Mouse (Mus musculus) heart, embryonic 10.5 days (tissue): Measurements from ENCODE around the gene Mrto4. TPM values are rescaled to one million over a fixed set of nuclear protein-coding genes. Genes with fewer than 3 reads are reported as not detected.

Source experiments
- DNase-seq: peaks from one replicate; pipeline ENCODE4 v3.0.0-alpha.2; 2017; ENCODE audit warnings: low spot score
- H3K27ac ChIP-seq: fragments of 300-500 bp; sonication (generic); 2 replicates; pipeline ENCODE4 v1.5.1; 2016; ENCODE audit warnings: mild to moderate bottlenecking
- H3K27me3 ChIP-seq: fragments of 300-500 bp; sonication (generic); 2 replicates; pipeline ENCODE4 v1.6.1; 2016; ENCODE audit warnings: mild to moderate bottlenecking; ENCODE audit not compliant: poor library complexity, insufficient read depth, severe bottlenecking
- H3K36me3 ChIP-seq: fragments of 300-500 bp; sonication (generic); 2 replicates; pipeline ENCODE4 v1.6.1; 2016; ENCODE audit warnings: mild to moderate bottlenecking, moderate library complexity
- H3K4me1 ChIP-seq: fragments of 300-500 bp; sonication (generic); 2 replicates; pipeline ENCODE4 v1.6.1; 2016; ENCODE audit warnings: mild to moderate bottlenecking
- H3K4me3 ChIP-seq: fragments of 300-500 bp; sonication (generic); 2 replicates; pipeline ENCODE4 v1.5.1; 2016; ENCODE audit warnings: mild to moderate bottlenecking, moderate library complexity
- H3K9me3 ChIP-seq: fragments of 300-500 bp; sonication (generic); 2 replicates; pipeline ENCODE4 v1.6.1; 2016; ENCODE audit warnings: mild to moderate bottlenecking, moderate library complexity
- WGBS: fragments of 180-500 bp; shearing (Covaris S2); methylation state at CpG from one replicate; pipeline ENCODE4 v1.1.7; 2016; 5-methylcytosine and 5-hydroxymethylcytosine counted together
- polyA plus RNA-seq: library from polyadenylated mRNA; unstranded; fragments of >200 nt; fragmentation: Nextera tagmentation; extraction: Ambion mirVana; gene quantifications from 2 replicates; pipeline ENCODE4 v1.2.1, GENCODE M21; 2016

Mrto4 gene
- polyA plus RNA-seq, 1 experiment from 2014 or later, result 161 TPM

DNA sequence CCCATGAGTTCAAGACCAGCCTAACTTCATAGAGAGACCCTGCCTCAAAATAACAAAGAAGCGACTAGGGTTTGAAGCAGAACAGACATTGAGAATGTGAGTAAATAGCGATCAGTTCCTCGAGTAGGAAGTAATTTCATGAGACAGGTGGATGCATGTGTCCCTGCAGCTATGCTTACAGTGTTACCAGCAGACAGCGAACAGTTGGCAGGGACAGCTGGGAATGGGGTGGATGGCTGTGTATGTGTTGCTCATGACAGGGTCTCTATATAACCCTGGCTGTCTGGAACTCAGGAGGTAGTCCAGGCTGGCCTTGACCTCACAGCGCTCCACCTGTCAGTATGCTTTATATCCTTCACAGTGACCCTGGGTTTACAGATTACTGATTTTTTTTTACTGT is 15.7 kb upstream of the Mrto4 start:
- no peak for DNase-seq
- Histone ChIP-seq H3K27me3 (no peaks in the 10 kb centered on the region), H3K27ac (no peak overlapping the region), H3K9me3 (no peaks in the 10 kb centered on the region), H3K36me3 (peaks cover 95% of the 10 kb centered on the region), H3K4me3 (no peak overlapping the region), H3K4me1 (no peaks in the 10 kb centered on the region)
- WGBS, result 95% methylated on average over 5 of the region's 5 CpGs

DNA sequence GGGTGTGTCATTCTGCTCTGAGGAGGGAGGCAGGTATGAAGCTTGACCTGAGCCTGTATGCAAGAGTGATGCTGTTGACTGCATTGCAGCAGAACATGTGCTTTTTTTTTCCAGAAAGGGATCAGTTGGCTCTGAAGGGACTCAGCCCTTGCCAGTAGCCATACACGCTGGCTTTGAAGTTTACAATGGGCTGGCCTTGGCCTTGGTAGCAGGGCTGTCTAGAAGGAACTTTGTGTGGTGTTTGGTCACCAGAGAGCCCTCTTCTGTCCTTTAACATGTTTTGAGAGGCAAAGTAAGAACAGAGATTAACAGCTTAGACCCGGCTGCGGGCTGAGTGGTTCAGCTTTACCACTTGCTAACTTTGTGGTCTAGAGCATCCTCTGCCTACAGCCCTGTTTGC is 15.0 kb upstream of the Mrto4 start:
- no peak overlapping the region for H3K4me3 ChIP-seq
- H3K36me3 ChIP-seq, result peaks cover 95% of the 10 kb centered on the region
- H3K27ac ChIP-seq, result no peak overlapping the region
- no peaks in the 10 kb centered on the region for H3K9me3 ChIP-seq
- DNase-seq, result no peak
- WGBS, result 97% methylated on average over 3 of the region's 3 CpGs
- no peaks in the 10 kb centered on the region for H3K27me3 ChIP-seq
- no peaks in the 10 kb centered on the region for H3K4me1 ChIP-seq

DNA sequence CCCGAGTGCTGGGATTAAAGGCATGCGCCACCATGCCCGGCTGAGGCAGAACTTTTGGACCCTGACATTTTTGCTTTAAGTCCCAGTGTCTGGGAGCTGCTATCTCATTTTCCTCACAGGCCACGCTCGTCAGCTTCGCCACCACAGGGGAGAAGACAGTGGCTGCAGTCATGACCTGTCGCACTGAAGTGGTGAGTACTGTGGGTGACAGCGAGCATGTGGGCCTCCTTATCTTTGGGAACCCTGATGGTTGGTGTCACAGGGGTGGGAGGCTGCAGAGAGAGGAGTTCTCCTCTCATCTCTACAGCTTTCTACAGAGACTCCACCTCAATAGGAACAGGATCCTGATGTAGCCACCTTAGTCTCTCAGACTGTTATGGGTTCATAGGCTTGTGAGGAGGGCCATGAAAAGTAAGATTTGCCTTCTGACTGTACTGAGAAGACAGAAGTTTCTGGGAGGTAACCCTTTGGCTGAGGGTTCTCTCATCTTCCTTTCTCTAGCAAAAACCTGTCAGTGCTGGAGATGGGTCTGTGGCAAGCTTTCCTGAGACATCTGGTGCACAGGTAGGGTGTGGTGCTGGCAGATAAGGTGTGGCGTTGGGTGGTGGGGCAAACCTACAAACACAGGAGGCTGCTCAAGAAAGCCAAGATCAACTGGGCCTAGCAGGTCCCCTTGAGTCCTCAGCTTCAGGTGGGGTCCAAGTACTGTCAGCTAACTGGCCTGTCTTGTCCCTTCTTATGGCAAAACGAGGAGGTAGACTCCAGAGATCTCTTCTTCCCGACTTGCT is 8.6 kb upstream of the Mrto4 start:
- no peaks in the 10 kb centered on the region for H3K27me3 ChIP-seq
- peaks cover 99% of the 10 kb centered on the region for H3K36me3 ChIP-seq
- H3K4me1 ChIP-seq, result no peaks in the 10 kb centered on the region
- 80% methylated on average over 11 of the region's 11 CpGs for WGBS
- no peak overlapping the region for H3K4me3 ChIP-seq
- DNase-seq, result no peak
- no peak overlapping the region for H3K27ac ChIP-seq
- H3K9me3 ChIP-seq, result no peaks in the 10 kb centered on the region

DNA sequence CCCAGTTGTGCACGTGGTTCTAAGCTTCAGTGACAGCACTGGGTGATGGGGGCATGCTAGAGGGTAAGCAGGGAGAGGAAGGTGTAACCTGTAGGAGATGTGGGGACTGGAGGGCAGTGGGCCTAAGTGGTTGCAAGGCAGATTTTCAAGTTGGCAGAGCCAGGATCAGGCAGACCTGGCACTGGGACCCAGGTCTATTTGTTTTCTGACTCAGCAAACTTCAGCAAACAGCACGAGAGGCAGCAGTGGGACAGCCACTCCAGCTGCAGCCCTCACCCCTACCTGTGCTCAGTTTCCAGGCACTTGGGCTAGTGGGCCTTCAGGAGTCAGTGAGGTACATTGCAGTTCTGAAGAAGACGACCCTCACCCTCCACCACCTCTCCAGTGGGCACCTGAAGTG is 4.8 kb upstream of the Mrto4 start:
- peaks cover 80% of the 10 kb centered on the region for H3K36me3 ChIP-seq
- 89% methylated on average over 3 of the region's 3 CpGs for WGBS
- no peaks in the 10 kb centered on the region for H3K27me3 ChIP-seq
- no peaks in the 10 kb centered on the region for H3K9me3 ChIP-seq
- no peak overlapping the region for H3K27ac ChIP-seq
- DNase-seq, result no peak
- H3K4me1 ChIP-seq, result peaks cover 8% of the 10 kb centered on the region
- no peak overlapping the region for H3K4me3 ChIP-seq

DNA sequence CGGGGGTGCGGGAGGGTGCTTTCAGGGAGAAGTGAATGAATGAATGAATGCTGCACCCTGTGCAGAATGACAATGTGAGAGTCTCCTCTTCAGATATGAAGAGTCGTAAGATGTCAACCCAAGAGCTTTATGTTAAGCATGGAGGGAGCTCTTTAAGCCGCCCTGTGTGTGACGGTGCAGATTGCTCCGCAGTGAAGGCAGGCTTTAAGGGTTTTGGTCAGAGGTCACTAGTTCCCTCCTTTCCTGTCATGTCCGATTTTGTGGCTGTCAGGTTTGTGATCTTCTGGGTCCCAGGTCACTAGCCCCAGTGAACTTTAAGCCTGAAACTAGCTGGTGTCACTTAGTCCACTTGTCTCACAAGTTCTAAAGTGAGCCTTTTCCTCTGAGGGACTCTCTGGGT is 456 bp upstream of the Mrto4 start:
- Histone ChIP-seq H3K27me3 (no peaks in the 10 kb centered on the region), H3K36me3 (peaks cover 63% of the 10 kb centered on the region), H3K9me3 (no peaks in the 10 kb centered on the region), H3K4me3 (peak overlapping the region; percentile 85), H3K27ac (peak overlapping the region; percentile 100), H3K4me1 (peaks cover 21% of the 10 kb centered on the region)
- no peak for DNase-seq
- WGBS, result 0% methylated on average over 7 of the region's 7 CpGs

DNA sequence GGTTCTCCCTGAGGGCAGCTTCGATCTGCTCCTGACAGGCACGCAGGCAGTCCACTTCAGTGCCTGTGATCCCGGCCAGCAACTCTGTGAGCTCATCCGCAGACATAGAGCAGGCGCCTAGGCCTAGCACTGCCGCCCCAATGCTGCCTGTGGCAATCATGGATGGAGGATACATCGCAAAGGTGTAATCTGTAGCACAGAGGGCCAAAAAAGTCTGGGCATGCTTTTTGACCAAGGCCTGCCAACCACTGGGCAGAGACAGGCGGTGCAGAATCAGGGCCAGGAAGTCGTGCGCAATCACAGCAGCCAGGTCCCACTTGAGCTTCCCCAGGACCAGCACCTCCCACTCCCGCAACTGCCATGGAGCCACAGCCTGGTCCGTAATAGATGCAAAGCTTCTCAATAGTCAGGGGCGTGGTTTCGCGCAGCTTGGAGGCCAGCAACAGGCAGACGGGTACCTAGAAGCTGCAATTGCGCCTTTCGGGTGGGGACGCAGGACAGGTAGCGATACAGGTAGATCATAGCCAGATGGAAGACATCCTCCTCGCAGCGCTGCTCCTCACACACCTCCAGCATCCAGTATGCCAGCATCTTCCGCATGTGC is 6.9 kb downstream of the Mrto4 start:
- H3K27me3 ChIP-seq, result no peaks in the 10 kb centered on the region
- DNase-seq, result no peak
- H3K4me3 ChIP-seq, result no peak overlapping the region
- H3K36me3 ChIP-seq, result peaks cover 56% of the 10 kb centered on the region
- H3K9me3 ChIP-seq, result no peaks in the 10 kb centered on the region
- WGBS, result 80% methylated on average over 23 of the region's 23 CpGs
- H3K27ac ChIP-seq, result no peak overlapping the region
- peaks cover 2% of the 10 kb centered on the region for H3K4me1 ChIP-seq

DNA sequence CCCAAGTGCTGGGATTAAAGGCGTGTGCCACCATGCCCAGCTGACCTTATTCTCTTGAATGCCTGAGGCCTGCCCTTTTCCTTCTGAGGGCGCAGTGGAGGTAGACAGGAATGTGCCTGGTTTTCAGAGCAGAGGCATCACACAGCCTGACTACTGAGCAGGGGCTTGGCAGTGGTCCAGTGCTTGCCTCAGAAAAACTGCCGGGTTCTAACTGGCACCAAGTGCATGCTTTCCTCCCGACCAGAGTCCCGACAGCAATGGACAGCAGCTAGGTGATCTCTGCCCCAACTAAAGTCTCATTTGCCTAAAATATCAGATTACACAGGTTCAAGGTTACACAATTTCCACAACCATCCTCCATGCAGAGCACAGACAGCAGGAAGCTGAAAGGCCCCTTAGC is 8.7 kb downstream of the Mrto4 start:
- no peak for DNase-seq
- Histone ChIP-seq H3K27ac (no peak overlapping the region), H3K9me3 (no peaks in the 10 kb centered on the region), H3K4me3 (no peak overlapping the region), H3K4me1 (no peaks in the 10 kb centered on the region; the same call in 1 of the 2 replicates), H3K36me3 (peaks cover 39% of the 10 kb centered on the region), H3K27me3 (no peaks in the 10 kb centered on the region)
- WGBS, result 72% methylated on average over 5 of the region's 5 CpGs

DNA sequence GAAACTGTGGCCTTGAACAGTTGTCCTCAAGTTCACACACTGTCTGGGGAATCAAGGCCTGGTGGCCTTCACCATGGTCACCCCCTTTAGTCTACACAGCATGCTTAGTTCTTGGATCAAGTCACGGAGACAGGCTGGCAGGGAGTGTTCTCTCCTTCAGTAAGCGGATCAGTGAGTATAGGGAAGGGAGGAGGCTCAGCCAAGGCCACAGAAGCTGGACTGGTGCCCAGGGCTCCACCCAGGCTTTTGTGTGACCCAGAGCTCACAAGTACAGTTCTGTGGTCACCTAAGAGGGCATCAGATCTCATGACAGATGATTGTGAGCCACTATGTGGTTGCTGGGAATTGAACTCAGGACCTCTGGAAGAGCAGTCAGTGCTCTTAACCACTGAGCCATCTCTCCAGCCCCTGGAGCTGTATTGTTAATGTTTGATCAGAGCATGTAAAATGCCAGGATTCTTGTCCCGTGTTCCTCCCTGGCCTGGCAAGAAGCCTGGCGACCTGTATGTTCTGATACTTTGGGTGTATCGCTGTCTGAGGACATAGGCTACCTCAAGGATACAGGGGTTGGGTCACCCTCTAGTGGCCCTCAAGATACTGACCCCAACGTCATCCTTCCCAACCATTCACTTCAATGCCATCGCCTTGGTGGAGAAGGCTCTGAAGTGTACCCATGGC is 10.7 kb downstream of the Mrto4 start:
- H3K27ac ChIP-seq, result no peak overlapping the region
- H3K4me3 ChIP-seq, result no peak overlapping the region
- no peak for DNase-seq
- WGBS, result 76% methylated on average over 7 of the region's 7 CpGs
- H3K9me3 ChIP-seq, result no peaks in the 10 kb centered on the region
- H3K4me1 ChIP-seq, result peaks cover 3% of the 10 kb centered on the region
- peaks cover 19% of the 10 kb centered on the region for H3K36me3 ChIP-seq
- H3K27me3 ChIP-seq, result peaks cover 14% of the 10 kb centered on the region

DNA sequence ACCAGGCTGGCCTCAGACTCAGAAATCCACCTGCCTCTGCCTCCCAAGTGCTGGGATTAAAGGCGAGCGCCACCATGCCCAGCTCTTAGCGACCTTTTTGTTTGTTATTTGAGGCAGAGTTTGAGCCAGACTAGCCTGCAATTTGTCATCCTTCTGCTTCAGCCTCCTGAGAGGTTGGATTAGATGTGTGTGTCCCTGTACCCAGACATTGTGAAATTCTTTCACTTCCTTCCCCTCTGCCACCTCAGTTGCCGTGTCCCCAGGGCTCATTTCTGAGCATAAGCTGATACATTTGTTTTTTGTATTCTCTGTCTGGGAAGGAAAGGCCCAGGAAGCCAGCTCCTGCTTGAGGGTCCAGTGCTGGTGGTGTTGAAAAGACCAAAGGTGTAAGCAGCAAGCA is 11.5 kb downstream of the Mrto4 start:
- H3K9me3 ChIP-seq, result no peaks in the 10 kb centered on the region
- peaks cover 6% of the 10 kb centered on the region for H3K4me1 ChIP-seq
- WGBS, result 79% methylated on average over 4 of the region's 4 CpGs
- H3K27ac ChIP-seq, result no peak overlapping the region
- H3K36me3 ChIP-seq, result peaks cover 10% of the 10 kb centered on the region
- no peak for DNase-seq
- H3K27me3 ChIP-seq, result peaks cover 14% of the 10 kb centered on the region
- no peak overlapping the region for H3K4me3 ChIP-seq

DNA sequence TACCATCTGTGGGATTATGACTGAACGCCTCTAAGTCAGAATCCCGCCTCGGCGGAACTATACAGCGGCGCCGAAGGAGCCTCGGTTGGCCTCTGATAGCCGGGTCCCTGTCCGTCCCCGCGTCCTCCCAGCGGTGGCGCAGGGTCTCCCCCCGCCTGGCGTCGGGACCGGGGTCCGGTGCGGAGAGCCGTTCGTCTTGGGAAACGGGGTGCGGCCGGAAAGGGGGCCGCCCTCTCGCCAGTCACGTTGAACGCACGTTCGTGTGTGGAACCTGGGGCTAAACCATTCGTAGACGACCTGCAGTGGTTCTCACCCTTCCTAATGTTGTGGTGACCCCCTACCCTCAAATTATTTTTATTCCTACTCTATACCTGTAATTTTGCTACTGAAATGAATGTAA is 14.2 kb downstream of the Mrto4 start:
- peak overlapping the region; percentile 15; the same call in 1 of the 2 replicates for H3K4me3 ChIP-seq
- no peak overlapping the region for H3K27ac ChIP-seq
- peaks cover 10% of the 10 kb centered on the region for H3K4me1 ChIP-seq
- H3K27me3 ChIP-seq, result peaks cover 20% of the 10 kb centered on the region
- no peaks in the 10 kb centered on the region for H3K9me3 ChIP-seq
- 40% methylated on average over 33 of the region's 33 CpGs for WGBS
- no peak for DNase-seq
- no peaks in the 10 kb centered on the region for H3K36me3 ChIP-seq

DNA sequence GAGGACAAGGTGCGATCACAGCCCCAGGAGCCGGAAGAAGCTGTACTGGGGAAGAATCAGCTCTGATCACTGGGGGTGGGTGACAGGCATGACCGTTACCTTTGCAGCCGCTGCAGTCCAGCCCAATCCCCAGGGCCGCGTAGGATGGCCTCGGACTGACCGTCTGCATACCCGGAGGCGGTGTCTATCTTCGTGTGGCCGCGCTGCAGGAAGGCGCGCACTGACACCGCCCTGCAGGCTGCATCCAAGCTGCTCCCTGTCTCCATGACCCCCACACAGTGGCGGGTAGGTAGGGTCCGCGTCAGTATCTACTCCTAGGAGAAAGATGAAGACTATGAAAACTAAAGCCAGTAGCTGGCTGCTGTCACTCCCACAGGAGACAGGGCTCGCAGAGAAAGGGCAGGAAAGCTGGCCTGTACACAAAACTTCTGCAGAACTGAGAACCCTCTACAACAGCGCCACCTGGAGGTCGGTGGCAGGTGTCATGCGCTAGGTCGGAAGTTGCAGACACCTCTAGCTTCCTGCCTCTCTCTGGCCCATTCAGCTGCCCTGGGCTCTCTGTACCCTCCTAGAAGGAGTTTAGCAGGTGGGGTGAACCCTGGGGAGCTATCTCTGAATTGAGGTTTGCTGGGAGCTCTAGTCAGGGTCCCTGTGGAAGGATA is 15.4 kb downstream of the Mrto4 start:
- Histone ChIP-seq H3K4me3 (peak overlapping the region; percentile 47), H3K27ac (peak overlapping the region; percentile 38; the same call in 1 of the 2 replicates), H3K27me3 (peaks cover 32% of the 10 kb centered on the region), H3K4me1 (peaks cover 10% of the 10 kb centered on the region), H3K36me3 (no peaks in the 10 kb centered on the region), H3K9me3 (no peaks in the 10 kb centered on the region)
- DNase-seq, result peak; percentile 96
- 21% methylated on average over 24 of the region's 24 CpGs for WGBS

DNA sequence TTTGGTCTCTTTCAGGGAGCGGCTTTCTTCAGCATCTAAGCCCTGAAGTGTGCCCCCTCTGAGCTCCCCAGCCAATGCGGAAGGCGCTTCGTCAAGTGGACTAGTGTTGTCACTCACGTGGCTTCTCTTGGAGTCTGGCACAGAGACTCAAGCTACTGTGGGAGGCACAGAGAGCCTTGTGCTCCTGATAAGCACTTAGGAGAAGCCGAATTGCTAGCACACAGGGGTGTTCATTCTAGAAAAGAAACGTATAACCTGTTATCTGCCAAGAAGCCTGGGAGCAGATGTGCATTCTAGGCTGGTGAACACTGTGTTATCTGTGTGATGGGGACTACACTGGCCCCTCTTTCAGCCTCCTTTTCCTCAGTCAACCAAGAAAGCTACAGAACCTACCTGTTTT is 16.9 kb downstream of the Mrto4 start:
- H3K4me1 ChIP-seq, result peaks cover 10% of the 10 kb centered on the region
- H3K4me3 ChIP-seq, result no peak overlapping the region
- 33% methylated on average over 7 of the region's 7 CpGs for WGBS
- H3K36me3 ChIP-seq, result no peaks in the 10 kb centered on the region
- no peaks in the 10 kb centered on the region for H3K9me3 ChIP-seq
- H3K27ac ChIP-seq, result peak overlapping the region; percentile 7; the same call in 1 of the 2 replicates
- DNase-seq, result peak; percentile 88
- H3K27me3 ChIP-seq, result peaks cover 42% of the 10 kb centered on the region
